Mouse (Mus musculus) G1E (cell line): ENCODE measurements around the gene Cep126. TPM values are rescaled to one million over a fixed set of nuclear protein-coding genes. Genes with fewer than 3 reads are reported as not detected.

Experiments
- ATAC-seq: 2 replicates; pipeline ENCODE4 v1.8.0; 2016; ENCODE audit warnings: mild to moderate bottlenecking; ENCODE audit not compliant: insufficient number of reproducible peaks, poor library complexity, low FRiP score, severe bottlenecking; ENCODE audit errors: extremely low read depth
- DNase-seq: peaks from one replicate; pipeline ENCODE4 v3.0.0; 2012; ENCODE audit warnings: low spot score
- H3K27me3 ChIP-seq: 2 replicates; pipeline ENCODE4 v1.6.1; 2012; ENCODE audit warnings: mild to moderate bottlenecking, low read length, inconsistent platforms; ENCODE audit not compliant: insufficient read depth
- H3K36me3 ChIP-seq: replicated peaks from 2 replicates; pipeline ENCODE3; 2012; ENCODE audit warnings: mild to moderate bottlenecking, inconsistent platforms
- H3K4me1 ChIP-seq: 2 replicates; pipeline ENCODE4 v1.6.1; 2012; ENCODE audit warnings: low read depth, low read length, inconsistent platforms, mixed read lengths; ENCODE audit not compliant: insufficient read depth
- H3K4me3 ChIP-seq: 2 replicates; pipeline ENCODE4 v1.5.1; 2012; ENCODE audit warnings: low read depth, mild to moderate bottlenecking, inconsistent platforms, low read length, moderate library complexity, mixed read lengths
- H3K9me3 ChIP-seq: replicated peaks from 2 replicates; pipeline ENCODE4 v1.6.1; 2012; ENCODE audit warnings: inconsistent platforms
- CTCF ChIP-seq: IDR thresholded peaks from 2 replicates; pipeline ENCODE4 v1.5.1; 2012; ENCODE audit warnings: low read depth, low read length, inconsistent platforms, mixed read lengths
- GATA1 ChIP-seq: IDR thresholded peaks from 2 replicates; pipeline ENCODE4 v1.6.1; 2012; ENCODE audit warnings: borderline replicate concordance, low read length, inconsistent platforms, mixed read lengths
- GATA2 ChIP-seq: IDR thresholded peaks from 2 replicates; pipeline ENCODE4 v1.6.1; 2012; ENCODE audit warnings: low read depth, low read length, inconsistent platforms, borderline replicate concordance
- POLR2AphosphoS5 ChIP-seq: IDR thresholded peaks from 2 replicates; pipeline ENCODE4 v1.6.1; 2012; ENCODE audit warnings: low read depth, low read length, inconsistent platforms; ENCODE audit not compliant: insufficient replicate concordance
- TAL1 ChIP-seq: conservative IDR thresholded peaks from 2 replicates; pipeline ENCODE4 v1.6.1; 2012; ENCODE audit warnings: low read depth, low read length, inconsistent platforms, mixed read lengths
- polyA plus RNA-seq: library from polyadenylated mRNA; stranded (reverse); fragments of >175 nt; gene quantifications from 2 replicates; pipeline ENCODE4 v1.2.3, GENCODE M21; 2012
- total RNA-seq, 2 experiments: library from RNA; stranded (forward) in 1 of 2; stranded (reverse) in 1 of 2; fragments of 200-1000 nt in 1 of 2; fragments of >200 nt in 1 of 2; fragmentation: Nextera tagmentation in 1 of 2; gene quantifications; 2 replicates each; pipeline ENCODE4 v1.2.3; 2014 to 2017

Cep126 gene
- total and polyA plus RNA-seq, 3 experiments, result 0.05 to 0.27 TPM; not detected in 1

GRCm38 (mm10) chr9:8114516-8114915 is 19.6 kb downstream of the Cep126 start:
- TF ChIP-seq CTCF, result no peak
- TF ChIP-seq POLR2AphosphoS5, result no peak
- DNase-seq (no peak), ATAC-seq (no peak)
- no peaks in the 10 kb centered on the region for H3K27me3 ChIP-seq
- peaks cover 14% of the 10 kb centered on the region for H3K9me3 ChIP-seq
- no peaks in the 10 kb centered on the region for H3K36me3 ChIP-seq
- no peak overlapping the region for H3K4me3 ChIP-seq
- H3K4me1 ChIP-seq, result no peaks in the 10 kb centered on the region

- Histone ChIP-seq H3K36me3 (no peaks in the 10 kb centered on the region), H3K4me1 (peaks cover 5% of the 10 kb centered on the region), H3K9me3 (no peaks in the 10 kb centered on the region), H3K4me3 (no peak overlapping the region), H3K27me3 (no peaks in the 10 kb centered on the region)
- TF ChIP-seq TAL1 (no peak), POLR2AphosphoS5 (no peak), CTCF (no peak), GATA2 (no peak), GATA1 (no peak)
- ATAC-seq (no peak), DNase-seq (no peak)
Measured at GRCm38 (mm10) chr9:8103050-8103449, 31.0 kb downstream of the Cep126 start.

- DNase-seq (no peak), ATAC-seq (no peak)
- H3K4me3 ChIP-seq, result no peak overlapping the region
- peaks cover 5% of the 10 kb centered on the region for H3K4me1 ChIP-seq
- no peaks in the 10 kb centered on the region for H3K36me3 ChIP-seq
- no peak for TF ChIP-seq CTCF
- no peaks in the 10 kb centered on the region for H3K27me3 ChIP-seq
- H3K9me3 ChIP-seq, result no peaks in the 10 kb centered on the region
Measured at GRCm38 (mm10) chr9:8100962-8101361, 33.1 kb downstream of the Cep126 start.

- DNase-seq, result no peak
- no peak for ATAC-seq
- no peak for TF ChIP-seq CTCF
- TF ChIP-seq GATA1, result no peak
- TF ChIP-seq GATA2, result no peak
- TF ChIP-seq TAL1, result no peak
- TF ChIP-seq POLR2AphosphoS5, result no peak
- Histone ChIP-seq H3K36me3 (no peaks in the 10 kb centered on the region), H3K27me3 (no peaks in the 10 kb centered on the region), H3K9me3 (no peaks in the 10 kb centered on the region), H3K4me1 (no peaks in the 10 kb centered on the region), H3K4me3 (no peak overlapping the region)
Measured at GRCm38 (mm10) chr9:8078882-8079281, 55.2 kb downstream of the Cep126 start.

GRCm38 (mm10) chr9:8074345-8074744 is 59.7 kb downstream of the Cep126 start:
- no peak for ATAC-seq
- no peaks in the 10 kb centered on the region for H3K4me1 ChIP-seq
- no peaks in the 10 kb centered on the region for H3K9me3 ChIP-seq
- TF ChIP-seq CTCF (no peak), TAL1 (no peak), POLR2AphosphoS5 (no peak), GATA1 (no peak), GATA2 (no peak)
- no peaks in the 10 kb centered on the region for H3K27me3 ChIP-seq
- no peak overlapping the region for H3K4me3 ChIP-seq
- no peaks in the 10 kb centered on the region for H3K36me3 ChIP-seq
- no peak for DNase-seq

GRCm38 (mm10) chr9:8073203-8073755 is 60.8 kb downstream of the Cep126 start:
- ATAC-seq, result no peak
- H3K4me3 ChIP-seq, result no peak overlapping the region

GRCm38 (mm10) chr9:8059636-8060035 is 74.5 kb downstream of the Cep126 start:
- ATAC-seq (no peak), DNase-seq (no peak)
- H3K36me3 ChIP-seq, result no peaks in the 10 kb centered on the region
- TF ChIP-seq GATA1 (no peak), TAL1 (no peak), POLR2AphosphoS5 (no peak), CTCF (no peak), GATA2 (no peak)
- H3K9me3 ChIP-seq, result no peaks in the 10 kb centered on the region
- H3K4me1 ChIP-seq, result no peaks in the 10 kb centered on the region
- no peak overlapping the region for H3K4me3 ChIP-seq
- H3K27me3 ChIP-seq, result peaks cover 8% of the 10 kb centered on the region

More at GRCm38 (mm10) chr9:8073203-8073755, 60.8 kb downstream of the Cep126 start:
- Histone ChIP-seq H3K4me1 (no peaks in the 10 kb centered on the region), H3K27me3 (no peaks in the 10 kb centered on the region), H3K9me3 (no peaks in the 10 kb centered on the region), H3K36me3 (no peaks in the 10 kb centered on the region)
- no peak for TF ChIP-seq CTCF
- TF ChIP-seq GATA1, result no peak
- TF ChIP-seq GATA2, result no peak
- no peak for TF ChIP-seq TAL1
- no peak for TF ChIP-seq POLR2AphosphoS5
- no peak for DNase-seq
